Mouse (Mus musculus): ENCODE results near the gene Jmjd8.

The Jmjd8 gene

GRCm38 (mm10) chr17:25808789-25809605, 19.7 kb upstream of the Jmjd8 start, which contains the start of gene Fbxl16:
Fbxl16 (plus strand) TSS chr17:25809085.
- DNase-seq: peak; percentile 94

GRCm38 (mm10) chr17:25809606-25810340, 18.9 kb upstream of the Jmjd8 start:
- peak; percentile 64 for DNase-seq

- no peak for DNase-seq
These were observed 17.8 kb upstream of the Jmjd8 start for GRCm38 (mm10) chr17:25810890-25811289.

GRCm38 (mm10) chr17:25813471-25813870, 15.2 kb upstream of the Jmjd8 start:
- DNase-seq: peak; percentile 88

- no peak for DNase-seq
These were observed 11.0 kb upstream of the Jmjd8 start for GRCm38 (mm10) chr17:25817662-25818061.

GRCm38 (mm10) chr17:25818851-25819780, 9.6 kb upstream of the Jmjd8 start:
- DNase-seq: no peak

GRCm38 (mm10) chr17:25823452-25823851, 5.2 kb upstream of the Jmjd8 start, which contains the start of gene Wdr24:
Wdr24 (plus strand) TSS chr17:25823627.
- DNase-seq: peak; percentile 72

GRCm38 (mm10) chr17:25824362-25825142, 4.1 kb upstream of the Jmjd8 start:
- no peak for DNase-seq

GRCm38 (mm10) chr17:25825311-25825710, 3.4 kb upstream of the Jmjd8 start:
- DNase-seq: no peak

- DNase-seq: no peak
These were observed 2.6 kb upstream of the Jmjd8 start for GRCm38 (mm10) chr17:25825984-25826570.

- no peak for DNase-seq
These were observed 1.7 kb upstream of the Jmjd8 start for GRCm38 (mm10) chr17:25827011-25827410.

GRCm38 (mm10) chr17:25827546-25828222, 983 bp upstream of the Jmjd8 start:
- no peak for DNase-seq

GRCm38 (mm10) chr17:25828223-25828594, 458 bp upstream of the Jmjd8 start:
- DNase-seq: no peak

GRCm38 (mm10) chr17:25829558-25830017, 921 bp downstream of the Jmjd8 start:
- no peak for DNase-seq

- no peak for DNase-seq
These were observed 1.6 kb downstream of the Jmjd8 start for GRCm38 (mm10) chr17:25830200-25830753.

- DNase-seq: no peak
These were observed 2.3 kb downstream of the Jmjd8 start for GRCm38 (mm10) chr17:25830806-25831431.

GRCm38 (mm10) chr17:25831451-25832281, 3.0 kb downstream of the Jmjd8 start:
- no peak for DNase-seq

- DNase-seq: peak; percentile 98
These were observed 4.0 kb downstream of the Jmjd8 start for GRCm38 (mm10) chr17:25832436-25833290.
